Mouse (Mus musculus): ENCODE data around the gene Dab2ip.

GRCm38 (mm10) chr2:35639799-35640198 is 81.7 kb downstream of the Dab2ip start:
- no peak for TF ChIP-seq CTCF (IDR thresholded peaks at IDR 0.05; ENCODE audit: low read depth)
- TF ChIP-seq EP300 (IDR thresholded peaks at IDR 0.05; ENCODE audit: low read depth) = no peak
